Mouse (Mus musculus) kidney, postnatal 0 days (tissue): ENCODE measurements around the gene Bag6. TPM values are rescaled to one million over a fixed set of nuclear protein-coding genes. Genes with fewer than 3 reads are reported as not detected.
"Not testable (repeated sequence)": the region's sequence is repeated elsewhere in the genome, so short reads cannot be mapped to it uniquely, and the experiment has no call there.

ENCODE experiments used
- ATAC-seq: fragments of 200-750 bp; cut with Nextera tagmentation; replicated peaks from 2 replicates; pipeline ENCODE4 v1.8.0; 2017; ENCODE audit warnings: low read depth, moderate number of reproducible peaks, moderate TSS enrichment, moderate library complexity; ENCODE audit not compliant: low FRiP score
- DNase-seq: peaks from one replicate; pipeline ENCODE4 v3.0.0-alpha.2; 2016; ENCODE audit warnings: low spot score
- H3K27ac ChIP-seq: fragments of 300-500 bp; sonication (generic); 2 replicates; pipeline ENCODE4 v1.5.1; 2014; ENCODE audit warnings: mild to moderate bottlenecking
- H3K27me3 ChIP-seq: fragments of 300-500 bp; sonication (generic); 2 replicates; pipeline ENCODE4 v1.6.1; 2014; ENCODE audit warnings: low read length, mixed read lengths; ENCODE audit not compliant: insufficient read depth
- H3K36me3 ChIP-seq: fragments of 300-500 bp; sonication (generic); 2 replicates; pipeline ENCODE4 v1.6.1; 2014; ENCODE audit warnings: low read length, mixed read lengths; ENCODE audit not compliant: insufficient read depth
- H3K4me1 ChIP-seq: fragments of 300-500 bp; sonication (generic); replicated peaks from 2 replicates; pipeline ENCODE4 v1.6.1; 2014; ENCODE audit warnings: antibody characterized with exemption, low read length, mixed read lengths; ENCODE audit not compliant: insufficient read depth
- H3K4me2 ChIP-seq: fragments of 300-500 bp; sonication (generic); 2 replicates; pipeline ENCODE4 v1.6.1; 2014; ENCODE audit warnings: mild to moderate bottlenecking, low read length, moderate library complexity, mixed read lengths
- H3K4me3 ChIP-seq: fragments of 300-500 bp; sonication (generic); replicated peaks from 2 replicates; pipeline ENCODE4 v1.5.1; 2014; ENCODE audit warnings: low read depth, low read length
- H3K9ac ChIP-seq: fragments of 300-500 bp; sonication (generic); 2 replicates; pipeline ENCODE4 v1.6.1; 2014; ENCODE audit warnings: low read depth, low read length
- H3K9me3 ChIP-seq: fragments of 300-500 bp; sonication (generic); replicated peaks from 2 replicates; pipeline ENCODE4 v1.6.1; 2016; ENCODE audit warnings: low read length, inconsistent platforms, mixed read lengths
- CTCF ChIP-seq: IDR thresholded peaks from 2 replicates; pipeline ENCODE4 v1.5.1; 2016; ENCODE audit warnings: antibody characterized with exemption, low read depth, mild to moderate bottlenecking, moderate library complexity
- WGBS: fragments of 180-500 bp; shearing (Covaris S2); extraction: QIAGEN DNeasy Blood & Tissue Kit; methylation state at CpG from one replicate; pipeline ENCODE4 v1.1.7; 2014; 5-methylcytosine and 5-hydroxymethylcytosine counted together
- polyA plus RNA-seq: library from polyadenylated mRNA; unstranded; fragments of >200 nt; fragmentation: Nextera tagmentation; extraction: Ambion mirVana; gene quantifications from 2 replicates; pipeline ENCODE4 v1.2.1, GENCODE M21; 2015

The Bag6 gene
- polyA plus RNA-seq, 1 experiment from 2014 or later: 50.2 TPM

GRCm38 (mm10) chr17:35108097-35108496, 26.9 kb upstream of the Bag6 start, which contains the start of gene Ly6g5c:
Gene Ly6g5c (plus strand): TSS chr17:35108279.
- Histone ChIP-seq H3K4me3 (no peak within 1 kb of the TSS), H3K4me2 (no peak within 1 kb of the TSS), H3K27ac (no peak within 1 kb of the TSS), H3K9me3 (no peaks in the 10 kb centered on the region), H3K9ac (no peak within 1 kb of the TSS), H3K36me3 (0 out of 2 replicates have a peak, but pooled peaks cover 4% of the 10 kb centered on the region), H3K27me3 (no peaks in the 10 kb centered on the region), H3K4me1 (peaks cover 3% of the 10 kb centered on the region; the same call in 1 of the 2 replicates)
- ATAC-seq: no peak
- DNase-seq: no peak
- WGBS: 78% methylated on average over 6 of the region's 6 CpGs
- TF ChIP-seq CTCF: no peak

GRCm38 (mm10) chr17:35111774-35112173, 23.2 kb upstream of the Bag6 start:
- WGBS: 79% methylated on average over 9 of the region's 9 CpGs
- H3K4me1 ChIP-seq: no peaks in the 10 kb centered on the region
- DNase-seq: no peak
- no peak overlapping the region for H3K27ac ChIP-seq
- peaks cover 21% of the 10 kb centered on the region; the same call in 1 of the 2 replicates for H3K36me3 ChIP-seq
- H3K27me3 ChIP-seq: no peaks in the 10 kb centered on the region
- ATAC-seq: no peak
- no peak overlapping the region for H3K4me3 ChIP-seq
- no peak for TF ChIP-seq CTCF
- H3K4me2 ChIP-seq: no peak overlapping the region
- no peak overlapping the region for H3K9ac ChIP-seq
- H3K9me3 ChIP-seq: no peaks in the 10 kb centered on the region

- Histone ChIP-seq H3K4me3 (no peak within 1 kb of the TSS), H3K9ac (no peak within 1 kb of the TSS), H3K9me3 (no peaks in the 10 kb centered on the region), H3K4me2 (no peak within 1 kb of the TSS), H3K27me3 (no peaks in the 10 kb centered on the region), H3K4me1 (no peaks in the 10 kb centered on the region; the same call in 1 of the 2 replicates), H3K36me3 (peaks cover 39% of the 10 kb centered on the region), H3K27ac (no peak within 1 kb of the TSS)
- peak; percentile 66 for TF ChIP-seq CTCF
- 86% methylated on average over 8 of the region's 8 CpGs for WGBS
- ATAC-seq: no peak
- DNase-seq: peak; percentile 70
These were observed 19.6 kb upstream of the Bag6 start, which contains the start of gene Ly6g5b for GRCm38 (mm10) chr17:35115046-35116019. Gene Ly6g5b (minus strand): TSS chr17:35115428.

- Histone ChIP-seq H3K27me3 (no peaks in the 10 kb centered on the region), H3K4me3 (peak overlapping the region; percentile 98), H3K4me2 (peak overlapping the region; percentile 88), H3K27ac (peak overlapping the region; percentile 90), H3K4me1 (peaks cover 5% of the 10 kb centered on the region), H3K36me3 (peaks cover 24% of the 10 kb centered on the region), H3K9ac (peak overlapping the region; percentile 93), H3K9me3 (no peaks in the 10 kb centered on the region)
- DNase-seq: no peak
- ATAC-seq: peak; percentile 4
- TF ChIP-seq CTCF: no peak
- WGBS: under 1% methylated on average over 33 of the region's 33 CpGs
These were observed 14.2 kb upstream of the Bag6 start for GRCm38 (mm10) chr17:35120745-35121142.

GRCm38 (mm10) chr17:35121143-35121799, 13.7 kb upstream of the Bag6 start, which contains the start of gene Gpank1:
Gene Gpank1 (plus strand): TSS chr17:35121455.
- ATAC-seq (peak; percentile 93), DNase-seq (peak; percentile 100)
- under 1% methylated on average over 50 of the region's 50 CpGs for WGBS
- no peaks in the 10 kb centered on the region for H3K27me3 ChIP-seq
- H3K9me3 ChIP-seq: no peaks in the 10 kb centered on the region
- H3K4me2 ChIP-seq: peak within 1 kb of the TSS; percentile 88
- TF ChIP-seq CTCF: peak; percentile 13; the same call in 1 of the 2 replicates
- peak within 1 kb of the TSS; percentile 98 for H3K4me3 ChIP-seq
- peaks cover 20% of the 10 kb centered on the region for H3K36me3 ChIP-seq
- peak within 1 kb of the TSS; percentile 90 for H3K27ac ChIP-seq
- H3K9ac ChIP-seq: peak within 1 kb of the TSS; percentile 93
- H3K4me1 ChIP-seq: peaks cover 5% of the 10 kb centered on the region

GRCm38 (mm10) chr17:35121871-35122303, 13.1 kb upstream of the Bag6 start, which contains the start of gene Csnk2b:
Gene Csnk2b (minus strand): TSS chr17:35122053.
- Histone ChIP-seq H3K27me3 (no peaks in the 10 kb centered on the region), H3K9me3 (no peaks in the 10 kb centered on the region), H3K4me2 (peak within 1 kb of the TSS; percentile 88), H3K27ac (peak within 1 kb of the TSS; percentile 90), H3K36me3 (peaks cover 18% of the 10 kb centered on the region), H3K9ac (peak within 1 kb of the TSS; percentile 93), H3K4me3 (peak within 1 kb of the TSS; percentile 98), H3K4me1 (peaks cover 10% of the 10 kb centered on the region)
- ATAC-seq (no peak), DNase-seq (peak; percentile 91)
- peak; percentile 54 for TF ChIP-seq CTCF
- under 1% methylated on average over 19 of the region's 19 CpGs for WGBS

- H3K27ac ChIP-seq, H3K4me3 ChIP-seq, H3K9ac ChIP-seq, DNase-seq, H3K27me3 ChIP-seq, H3K9me3 ChIP-seq, H3K4me2 ChIP-seq, ATAC-seq: not testable (repeated sequence)
- Histone ChIP-seq H3K4me1 (peaks cover 20% of the 10 kb centered on the region), H3K36me3 (peaks cover 13% of the 10 kb centered on the region; the same call in 1 of the 2 replicates)
- WGBS: 94% methylated on average over 9 of the region's 9 CpGs
These were observed 11.7 kb upstream of the Bag6 start for GRCm38 (mm10) chr17:35123287-35123686.

GRCm38 (mm10) chr17:35124261-35124896, 10.6 kb upstream of the Bag6 start:
- 92% methylated on average over 12 of the region's 12 CpGs for WGBS
- H3K4me2 ChIP-seq, H3K4me3 ChIP-seq, H3K9me3 ChIP-seq, H3K27ac ChIP-seq, H3K27me3 ChIP-seq, DNase-seq, ATAC-seq, H3K9ac ChIP-seq, H3K36me3 ChIP-seq: not testable (repeated sequence)
- peaks cover 20% of the 10 kb centered on the region for H3K4me1 ChIP-seq
